Mouse (Mus musculus) ES-Bruce4 (cell line): ENCODE results near the gene Eif4b.

Source experiments
- CTCF ChIP-seq: IDR thresholded peaks from one replicate; pipeline ENCODE4 v1.8.1; 2011; ENCODE audit warnings: low read depth, low read length
- EP300 ChIP-seq: IDR thresholded peaks from 2 replicates; pipeline ENCODE4 v1.6.1; 2011; ENCODE audit warnings: low read depth, low read length; ENCODE audit not compliant: insufficient read depth
- POLR2A ChIP-seq: IDR thresholded peaks from one replicate; pipeline ENCODE4 v1.8.1; 2011; ENCODE audit warnings: low read length; ENCODE audit not compliant: insufficient read depth

DNA sequence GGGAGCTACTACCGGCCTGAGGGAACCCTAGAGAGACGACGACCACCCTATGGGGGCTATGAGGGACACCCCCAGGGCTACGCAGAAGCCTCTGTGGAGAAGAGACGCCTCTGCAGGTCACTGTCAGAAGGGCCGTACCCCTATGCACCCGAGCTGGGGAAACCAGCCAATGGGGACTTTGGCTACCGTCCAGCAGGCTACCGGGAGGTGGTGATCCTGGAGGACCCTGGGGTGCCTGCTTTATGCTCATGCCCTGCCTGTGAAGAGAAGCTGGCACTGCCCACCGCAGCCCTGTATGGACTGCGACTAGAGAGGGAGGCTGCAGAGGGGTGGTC lies 37.9 kb downstream of the Eif4b start:
- TF ChIP-seq POLR2A (no peak), CTCF (no peak), EP300 (no peak)
